Mouse (Mus musculus) megakaryocyte progenitor cell, adult 5-6 weeks (primary cell): Measurements from ENCODE around the gene Mea1. TPM values are rescaled to one million over a fixed set of nuclear protein-coding genes. Genes with fewer than 3 reads are reported as not detected.

Experiments
- ATAC-seq: replicated peaks from 2 replicates; pipeline ENCODE4 v1.8.0; 2016; ENCODE audit warnings: mild to moderate bottlenecking, moderate TSS enrichment, inconsistent platforms; ENCODE audit not compliant: poor library complexity
- total RNA-seq, 2 experiments: library from RNA; stranded (forward) in 1 of 2; stranded (reverse) in 1 of 2; fragments of 157-497, 149-512 nt in 1 of 2; fragments of 200-1000 nt in 1 of 2; gene quantifications; 2 replicates each; pipeline versions ENCODE4 v1.2.3 to v1.2.4; 2015 to 2017

Mea1 gene
- total RNA-seq (2015) (47.6 and 53.5 TPM in 2 replicates), total RNA-seq (2017) (74.9 and 77.6 TPM in 2 replicates)

GRCm38 (mm10) chr17:46678416-46678815 is at the start of gene Mea1:
Gene Mea1, plus strand, starts transcription at chr17:46678793.
- no peak for ATAC-seq

- ATAC-seq = peak; percentile 30; the same call in 1 of the 2 replicates
These were observed 48.7 kb upstream of the Mea1 start for GRCm38 (mm10) chr17:46629685-46630441.

- peak; percentile 76 for ATAC-seq
These were observed 41.6 kb upstream of the Mea1 start for GRCm38 (mm10) chr17:46636831-46637523.

GRCm38 (mm10) chr17:46639929-46640328 is 38.7 kb upstream of the Mea1 start:
- peak; percentile 67 for ATAC-seq

- ATAC-seq = no peak
These were observed 36.5 kb upstream of the Mea1 start for GRCm38 (mm10) chr17:46642060-46642459.

- no peak for ATAC-seq
These were observed 34.3 kb upstream of the Mea1 start for GRCm38 (mm10) chr17:46644152-46644805.

- ATAC-seq = no peak
These were observed 33.6 kb upstream of the Mea1 start for GRCm38 (mm10) chr17:46644916-46645475.

- peak; percentile 88 for ATAC-seq
These were observed 32.9 kb upstream of the Mea1 start, which contains the start of the genes Klc4 and Mrpl2 for GRCm38 (mm10) chr17:46645561-46646321. Gene Klc4, minus strand, starts transcription at chr17:46646022. Gene Mrpl2, plus strand, starts transcription at chr17:46646229.

- peak; percentile 14 for ATAC-seq
These were observed 32.3 kb upstream of the Mea1 start for GRCm38 (mm10) chr17:46646322-46646662.

GRCm38 (mm10) chr17:46647279-46647678 is 31.3 kb upstream of the Mea1 start:
- no peak for ATAC-seq

GRCm38 (mm10) chr17:46648436-46648835 is 30.2 kb upstream of the Mea1 start:
- no peak for ATAC-seq

- no peak for ATAC-seq
These were observed 28.8 kb upstream of the Mea1 start for GRCm38 (mm10) chr17:46649811-46650210.

GRCm38 (mm10) chr17:46650232-46651031 is 28.2 kb upstream of the Mea1 start, which contains the start of gene Cul7:
Gene Cul7, plus strand, starts transcription at chr17:46650337.
- ATAC-seq = peak; percentile 75

- no peak for ATAC-seq
These were observed 27.3 kb upstream of the Mea1 start for GRCm38 (mm10) chr17:46651292-46651691.

- no peak for ATAC-seq
These were observed 26.6 kb upstream of the Mea1 start for GRCm38 (mm10) chr17:46651755-46652547.

- ATAC-seq = no peak
These were observed 22.5 kb upstream of the Mea1 start for GRCm38 (mm10) chr17:46656054-46656453.

GRCm38 (mm10) chr17:46661351-46661750 is 17.2 kb upstream of the Mea1 start:
- ATAC-seq = no peak

- no peak for ATAC-seq
These were observed 16.6 kb upstream of the Mea1 start for GRCm38 (mm10) chr17:46661981-46662380.

GRCm38 (mm10) chr17:46662730-46663129 is 15.9 kb upstream of the Mea1 start:
- ATAC-seq = no peak
